Mouse (Mus musculus) bone marrow macrophage, adult 2 months (primary cell): ENCODE results near the gene Eral1. TPM values are rescaled to one million over a fixed set of nuclear protein-coding genes. Genes with fewer than 3 reads are reported as not detected.
A peak's percentile ranks its signal among the peaks of the same experiment; 100 is the strongest.
"Not testable (repeated sequence)": the region's sequence is repeated elsewhere in the genome, so short reads cannot be mapped to it uniquely, and the experiment has no call there.

Experiments used
- H3K27ac ChIP-seq: 2 replicates; pipeline ENCODE4 v1.5.1; 2012; ENCODE audit warnings: low read depth, low read length; ENCODE audit not compliant: insufficient read depth
- H3K4me1 ChIP-seq: 2 replicates; pipeline ENCODE4 v1.6.1; 2012; ENCODE audit warnings: low read length; ENCODE audit not compliant: control insufficient read depth, insufficient read depth
- H3K4me3 ChIP-seq: 2 replicates; pipeline ENCODE4 v1.5.1; 2012; ENCODE audit warnings: mild to moderate bottlenecking, low read length, moderate library complexity; ENCODE audit not compliant: insufficient read depth
- CTCF ChIP-seq: IDR thresholded peaks from 2 replicates; pipeline ENCODE4 v1.5.1; 2012; ENCODE audit warnings: low read depth, mild to moderate bottlenecking, low read length, moderate library complexity
- POLR2A ChIP-seq: IDR thresholded peaks from 2 replicates; pipeline ENCODE4 v1.6.1; 2012; ENCODE audit warnings: mild to moderate bottlenecking, low read depth, low read length, borderline replicate concordance
- polyA plus RNA-seq: library from polyadenylated mRNA; stranded (reverse); fragments of >200 nt; gene quantifications from 2 replicates; pipeline ENCODE4 v1.2.4, GENCODE M21; 2012; ENCODE audit not compliant: missing spikeins, insufficient read depth, insufficient read length

Gene Eral1
- polyA plus RNA-seq, 1 experiment, result 19.5 TPM

- peaks cover 13% of the 10 kb centered on the region for H3K4me1 ChIP-seq
- TF ChIP-seq CTCF (no peak), POLR2A (no peak)
- 0 out of 2 replicates have a peak overlapping the region, but pooled peaks have one; percentile 11 for H3K4me3 ChIP-seq
- H3K27ac ChIP-seq, result peak overlapping the region; percentile 41
Measured at GRCm38 (mm10) chr11:78044758-78045251, 35.4 kb downstream of the Eral1 start.

- not testable (repeated sequence) for H3K27ac ChIP-seq, H3K4me3 ChIP-seq
- H3K4me1 ChIP-seq, result peaks cover 16% of the 10 kb centered on the region
Measured at GRCm38 (mm10) chr11:78042290-78042870, 37.8 kb downstream of the Eral1 start.

GRCm38 (mm10) chr11:78040878-78041277 lies 39.3 kb downstream of the Eral1 start:
- Histone ChIP-seq H3K4me1 (peaks cover 16% of the 10 kb centered on the region), H3K4me3 (no peak overlapping the region), H3K27ac (no peak overlapping the region)
- TF ChIP-seq CTCF, result no peak
- TF ChIP-seq POLR2A, result no peak

GRCm38 (mm10) chr11:78037831-78038752 lies 42.1 kb downstream of the Eral1 start, which contains the start of gene Flot2:
Flot2 (plus strand) TSS chr11:78037931.
- H3K27ac ChIP-seq, result peak within 1 kb of the TSS; percentile 37
- H3K4me1 ChIP-seq, result peaks cover 6% of the 10 kb centered on the region
- peak within 1 kb of the TSS; percentile 84 for H3K4me3 ChIP-seq
- TF ChIP-seq CTCF, result no peak
- no peak for TF ChIP-seq POLR2A

GRCm38 (mm10) chr11:78036791-78037190 lies 43.4 kb downstream of the Eral1 start:
- no peak overlapping the region for H3K27ac ChIP-seq
- H3K4me3 ChIP-seq, result no peak overlapping the region

GRCm38 (mm10) chr11:78033931-78034617 lies 46.1 kb downstream of the Eral1 start:
- no peak overlapping the region for H3K4me3 ChIP-seq
- peaks cover 25% of the 10 kb centered on the region for H3K4me1 ChIP-seq
- no peak overlapping the region for H3K27ac ChIP-seq
- TF ChIP-seq CTCF (no peak), POLR2A (no peak)

More at GRCm38 (mm10) chr11:78036791-78037190, 43.4 kb downstream of the Eral1 start:
- TF ChIP-seq POLR2A (no peak), CTCF (no peak)
- H3K4me1 ChIP-seq, result peaks cover 10% of the 10 kb centered on the region

- no peak for TF ChIP-seq POLR2A
- TF ChIP-seq CTCF, result no peak
- Histone ChIP-seq H3K4me3 (peak overlapping the region; percentile 71), H3K4me1 (peaks cover 32% of the 10 kb centered on the region), H3K27ac (no peak overlapping the region)
Measured at GRCm38 (mm10) chr11:78032809-78033195, 47.4 kb downstream of the Eral1 start.

GRCm38 (mm10) chr11:78031947-78032808 lies 48.0 kb downstream of the Eral1 start, which contains the start of gene Dhrs13:
Dhrs13 (plus strand) TSS chr11:78032280.
- no peak for TF ChIP-seq POLR2A
- peak; percentile 74 for TF ChIP-seq CTCF
- peaks cover 29% of the 10 kb centered on the region for H3K4me1 ChIP-seq
- no peak within 1 kb of the TSS for H3K27ac ChIP-seq
- H3K4me3 ChIP-seq, result peak within 1 kb of the TSS; percentile 71

GRCm38 (mm10) chr11:78031389-78031788 lies 48.8 kb downstream of the Eral1 start:
- TF ChIP-seq POLR2A (no peak), CTCF (no peak)
- no peak overlapping the region for H3K27ac ChIP-seq
- H3K4me3 ChIP-seq, result peak overlapping the region; percentile 71; the same call in 1 of the 2 replicates
- peaks cover 29% of the 10 kb centered on the region for H3K4me1 ChIP-seq
